Mouse (Mus musculus): Measurements from ENCODE around the gene Sirt7. TPM values are rescaled to one million over a fixed set of nuclear protein-coding genes. Genes with fewer than 3 reads are reported as not detected.
A peak's percentile ranks its signal among the peaks of the same experiment; 100 is the strongest.

Gene Sirt7
- polyA plus RNA-seq, 1 experiment from 2014 or later = 17.6 TPM

GRCm38 (mm10) chr11:120613976-120614375, 11.1 kb downstream of the Sirt7 start:
- Histone ChIP-seq H3K4me1 (replicated peaks) (peaks cover 30% of the 10 kb centered on the region), H3K4me2 (no peak overlapping the region), H3K9me3 (replicated peaks) (no peaks in the 10 kb centered on the region), H3K4me3 (no peak overlapping the region), H3K9ac (no peak overlapping the region), H3K27ac (no peak overlapping the region), H3K27me3 (no peaks in the 10 kb centered on the region), H3K36me3 (peaks cover 49% of the 10 kb centered on the region)
- no peak for ATAC-seq (replicated peaks; ENCODE audit: insufficient number of reproducible peaks, insufficient read depth, low FRiP score, low read depth)
- WGBS = 85% methylated on average over 8 of the region's 8 CpGs

DNA sequence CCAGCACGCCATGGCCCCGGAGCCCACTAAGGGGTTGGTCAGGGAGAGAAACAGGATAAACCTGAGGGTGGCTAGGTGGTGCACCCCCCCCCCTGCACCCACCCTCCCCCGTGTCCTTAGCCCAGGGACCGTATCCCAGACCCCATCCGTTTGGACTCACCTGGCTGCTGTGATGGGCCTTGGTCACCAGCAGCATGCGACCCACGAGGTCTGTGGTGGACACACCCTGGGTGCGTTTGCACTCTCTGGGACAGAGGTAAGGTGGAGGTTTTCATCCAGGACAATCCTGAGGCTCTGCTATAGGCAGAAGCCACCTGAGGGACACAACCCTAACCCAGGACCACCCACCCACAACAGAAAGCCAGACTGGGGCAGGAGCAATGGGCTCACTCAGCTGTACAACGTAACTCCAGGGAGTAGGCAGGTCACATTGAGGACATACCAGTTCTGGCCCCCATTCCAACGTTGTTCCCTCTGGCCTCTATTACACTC, 11.5 kb downstream of the Sirt7 start:
- ATAC-seq (replicated peaks; ENCODE audit: insufficient number of reproducible peaks, insufficient read depth, low FRiP score, low read depth) = no peak
- Histone ChIP-seq H3K36me3 (peaks cover 47% of the 10 kb centered on the region), H3K4me1 (replicated peaks) (peaks cover 34% of the 10 kb centered on the region), H3K27me3 (no peaks in the 10 kb centered on the region), H3K27ac (no peak overlapping the region), H3K4me3 (no peak overlapping the region), H3K9ac (no peak overlapping the region), H3K9me3 (replicated peaks) (no peaks in the 10 kb centered on the region), H3K4me2 (no peak overlapping the region)
- 80% methylated on average over 10 of the region's 10 CpGs for WGBS

- Histone ChIP-seq H3K4me1 (replicated peaks) (peaks cover 34% of the 10 kb centered on the region), H3K4me2 (no peak overlapping the region), H3K9ac (no peak overlapping the region), H3K4me3 (no peak overlapping the region), H3K27ac (no peak overlapping the region), H3K9me3 (replicated peaks) (no peaks in the 10 kb centered on the region), H3K27me3 (no peaks in the 10 kb centered on the region), H3K36me3 (peaks cover 43% of the 10 kb centered on the region)
- ATAC-seq (replicated peaks; ENCODE audit: insufficient number of reproducible peaks, insufficient read depth, low FRiP score, low read depth) = no peak
- WGBS = 40% methylated on average over 6 of the region's 6 CpGs
These were observed 12.3 kb downstream of the Sirt7 start for GRCm38 (mm10) chr11:120612763-120613162.

DNA sequence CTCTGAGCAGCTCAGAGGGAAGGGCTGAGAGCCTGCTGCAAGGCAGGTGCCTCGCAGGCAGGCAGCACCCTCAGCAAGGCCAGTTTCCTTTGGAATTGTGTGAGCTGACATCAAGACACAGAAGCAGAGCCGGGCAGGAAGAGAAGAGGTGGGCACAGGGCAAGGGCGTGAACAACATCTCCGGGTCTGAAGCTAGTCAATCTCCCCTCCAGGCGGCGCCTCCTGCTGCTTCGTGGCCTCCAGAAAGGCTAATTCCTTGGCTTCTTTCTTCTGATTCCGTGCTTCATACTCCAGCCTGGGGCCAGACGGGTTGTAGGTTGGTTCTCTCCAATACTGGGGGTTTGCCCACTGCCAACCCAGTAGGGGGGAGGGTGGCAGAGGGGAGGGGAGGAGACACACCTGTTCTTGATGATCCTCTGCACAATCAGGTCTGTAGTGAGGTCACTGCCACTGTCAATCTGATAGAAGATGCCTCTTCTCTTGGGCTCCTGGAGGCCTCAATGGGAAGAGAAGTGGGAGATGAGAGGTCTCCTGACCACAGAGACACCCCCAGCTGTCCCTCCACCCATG, 14.5 kb downstream of the Sirt7 start:
- Histone ChIP-seq H3K4me3 (no peak overlapping the region), H3K9ac (no peak overlapping the region), H3K27me3 (no peaks in the 10 kb centered on the region), H3K4me1 (replicated peaks) (peaks cover 38% of the 10 kb centered on the region), H3K4me2 (no peak overlapping the region), H3K36me3 (peaks cover 47% of the 10 kb centered on the region), H3K9me3 (replicated peaks) (no peaks in the 10 kb centered on the region), H3K27ac (no peak overlapping the region)
- 84% methylated on average over 9 of the region's 9 CpGs for WGBS
- ATAC-seq (replicated peaks; ENCODE audit: insufficient number of reproducible peaks, insufficient read depth, low FRiP score, low read depth) = no peak

GRCm38 (mm10) chr11:120609250-120609649, 15.8 kb downstream of the Sirt7 start:
- peak overlapping the region; percentile 80 for H3K4me2 ChIP-seq
- H3K9ac ChIP-seq = peak overlapping the region; percentile 55
- H3K27ac ChIP-seq = peak overlapping the region; percentile 61
- ATAC-seq (replicated peaks; ENCODE audit: insufficient number of reproducible peaks, insufficient read depth, low FRiP score, low read depth) = peak; percentile 61
- peak overlapping the region; percentile 46 for H3K4me3 ChIP-seq
- H3K36me3 ChIP-seq = peaks cover 55% of the 10 kb centered on the region
- 27% methylated on average over 8 of the region's 8 CpGs for WGBS
- no peaks in the 10 kb centered on the region for H3K27me3 ChIP-seq
- H3K4me1 ChIP-seq (replicated peaks) = peaks cover 38% of the 10 kb centered on the region
- no peaks in the 10 kb centered on the region for H3K9me3 ChIP-seq (replicated peaks)

DNA sequence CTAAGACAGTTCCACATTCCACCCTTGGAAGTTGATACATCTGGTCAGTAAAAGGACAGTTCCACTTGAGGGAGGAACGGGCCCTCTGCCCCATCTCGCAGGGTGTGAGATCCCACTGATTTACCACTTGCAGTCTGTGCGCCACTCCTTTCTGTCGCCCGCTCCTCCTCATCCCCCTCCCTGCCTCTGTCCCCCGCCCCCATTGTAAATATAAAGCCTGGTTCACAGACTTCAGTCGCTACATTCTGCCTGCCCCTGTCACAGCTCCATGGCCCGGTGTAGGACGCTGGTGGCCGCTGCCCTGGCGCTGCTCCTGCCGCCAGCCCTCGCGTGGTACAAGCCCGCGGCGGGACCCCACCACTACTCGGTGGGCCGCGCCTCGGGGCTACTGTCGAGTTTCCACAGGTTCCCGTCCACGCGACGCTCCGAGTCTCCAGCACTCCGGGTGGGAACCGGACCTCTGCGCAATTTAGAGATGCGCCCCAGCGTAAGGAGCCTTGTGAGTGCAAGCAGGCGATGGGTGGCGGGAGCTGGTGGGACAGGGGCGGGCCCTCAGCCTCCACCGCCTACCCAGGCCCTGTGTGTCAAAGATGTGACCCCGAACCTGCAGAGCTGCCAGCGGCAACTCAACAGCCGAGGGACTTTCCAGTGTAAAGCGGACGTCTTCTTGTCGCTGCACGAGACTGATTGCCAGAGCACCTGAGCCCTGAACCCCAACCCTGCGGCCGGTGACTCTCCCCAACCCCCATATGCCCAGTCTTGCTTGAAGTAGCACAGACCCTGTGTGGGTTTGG, 16.6 kb downstream of the Sirt7 start, which contains the start of gene Npb:
TSS of gene Npb (plus strand) at position 237 of the 794 bp plus-strand sequence.
- Histone ChIP-seq H3K9me3 (replicated peaks) (no peaks in the 10 kb centered on the region), H3K27me3 (no peaks in the 10 kb centered on the region), H3K27ac (peak within 1 kb of the TSS; percentile 61), H3K4me3 (peak within 1 kb of the TSS; percentile 46), H3K4me1 (replicated peaks) (peaks cover 38% of the 10 kb centered on the region), H3K36me3 (peaks cover 55% of the 10 kb centered on the region), H3K9ac (peak within 1 kb of the TSS; percentile 55), H3K4me2 (peak within 1 kb of the TSS; percentile 80)
- ATAC-seq (replicated peaks; ENCODE audit: insufficient number of reproducible peaks, insufficient read depth, low FRiP score, low read depth) = no peak
- WGBS = 9% methylated on average over 45 of the region's 45 CpGs

- 81% methylated on average over 4 of the region's 4 CpGs for WGBS
- Histone ChIP-seq H3K4me2 (no peak overlapping the region), H3K4me1 (replicated peaks) (peaks cover 38% of the 10 kb centered on the region), H3K27me3 (no peaks in the 10 kb centered on the region), H3K4me3 (no peak overlapping the region), H3K36me3 (peaks cover 55% of the 10 kb centered on the region), H3K9me3 (replicated peaks) (no peaks in the 10 kb centered on the region), H3K27ac (peak overlapping the region; percentile 27; the same call in 1 of the 2 replicates), H3K9ac (no peak overlapping the region)
- ATAC-seq (replicated peaks; ENCODE audit: insufficient number of reproducible peaks, insufficient read depth, low FRiP score, low read depth) = no peak
These were observed 18.3 kb downstream of the Sirt7 start for GRCm38 (mm10) chr11:120606764-120607163.

DNA sequence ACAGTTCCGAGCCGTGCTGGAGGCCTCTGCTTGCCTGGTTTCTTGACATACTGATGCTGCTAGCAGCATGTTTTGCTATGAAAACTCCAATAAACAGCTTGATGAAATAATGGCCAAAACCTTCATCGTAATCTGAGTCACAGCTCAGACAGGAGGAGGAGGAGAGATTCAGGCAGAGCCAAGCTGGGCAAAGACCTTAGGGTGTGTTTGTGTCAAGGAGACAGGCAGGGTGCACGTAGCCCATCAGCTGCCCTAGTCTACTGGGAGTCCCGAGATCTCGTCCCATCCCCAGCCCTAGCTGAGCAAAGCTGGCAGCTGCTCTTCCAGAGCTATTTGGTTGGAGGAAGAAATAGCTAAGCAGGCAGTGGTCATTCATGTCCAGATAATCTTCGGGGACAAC, 19.4 kb downstream of the Sirt7 start:
- H3K4me3 ChIP-seq = no peak overlapping the region
- no peak overlapping the region for H3K9ac ChIP-seq
- peaks cover 38% of the 10 kb centered on the region for H3K4me1 ChIP-seq (replicated peaks)
- no peak overlapping the region for H3K27ac ChIP-seq
- WGBS = 86% methylated on average over 7 of the region's 7 CpGs
- H3K27me3 ChIP-seq = no peaks in the 10 kb centered on the region
- peaks cover 53% of the 10 kb centered on the region for H3K36me3 ChIP-seq
- no peaks in the 10 kb centered on the region for H3K9me3 ChIP-seq (replicated peaks)
- no peak for ATAC-seq (replicated peaks; ENCODE audit: insufficient number of reproducible peaks, insufficient read depth, low FRiP score, low read depth)
- no peak overlapping the region for H3K4me2 ChIP-seq

GRCm38 (mm10) chr11:120603545-120603944, 21.5 kb downstream of the Sirt7 start:
- whole genome bisulfite sequencing = 79% methylated on average over 2 of the region's 2 CpGs
- Histone ChIP-seq H3K4me1 (replicated peaks) (peaks cover 38% of the 10 kb centered on the region), H3K4me3 (no peak overlapping the region), H3K9ac (no peak overlapping the region), H3K9me3 (replicated peaks) (no peaks in the 10 kb centered on the region), H3K36me3 (peaks cover 50% of the 10 kb centered on the region), H3K4me2 (no peak overlapping the region), H3K27me3 (no peaks in the 10 kb centered on the region), H3K27ac (no peak overlapping the region)
- ATAC-seq (replicated peaks; ENCODE audit: insufficient number of reproducible peaks, insufficient read depth, low FRiP score, low read depth) = no peak

DNA sequence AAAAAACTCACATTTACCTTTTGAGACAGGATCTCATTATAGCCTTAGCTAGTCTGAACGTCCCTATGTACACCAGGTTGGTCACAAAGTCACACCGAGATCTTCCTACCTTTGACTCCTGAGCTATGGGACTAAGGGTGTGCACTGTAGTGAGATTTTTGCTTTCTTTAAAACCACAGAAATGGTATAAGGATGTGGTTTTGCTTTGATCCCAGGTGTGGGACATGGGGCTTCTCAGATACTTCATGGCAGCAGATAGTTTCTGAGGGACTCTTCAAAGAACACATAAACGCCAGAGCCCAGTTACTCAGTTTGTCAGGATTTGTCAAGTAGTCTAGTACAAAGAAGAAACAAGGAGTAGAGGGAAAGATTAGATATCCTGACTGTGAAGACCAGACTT, 24.3 kb downstream of the Sirt7 start:
- Histone ChIP-seq H3K9ac (no peak overlapping the region), H3K4me1 (replicated peaks) (peaks cover 31% of the 10 kb centered on the region), H3K36me3 (peaks cover 59% of the 10 kb centered on the region), H3K27me3 (no peaks in the 10 kb centered on the region), H3K4me3 (no peak overlapping the region), H3K9me3 (replicated peaks) (no peaks in the 10 kb centered on the region), H3K27ac (no peak overlapping the region), H3K4me2 (no peak overlapping the region)
- ATAC-seq (replicated peaks; ENCODE audit: insufficient number of reproducible peaks, insufficient read depth, low FRiP score, low read depth) = no peak
- WGBS = 87% methylated on average over 3 of the region's 3 CpGs

DNA sequence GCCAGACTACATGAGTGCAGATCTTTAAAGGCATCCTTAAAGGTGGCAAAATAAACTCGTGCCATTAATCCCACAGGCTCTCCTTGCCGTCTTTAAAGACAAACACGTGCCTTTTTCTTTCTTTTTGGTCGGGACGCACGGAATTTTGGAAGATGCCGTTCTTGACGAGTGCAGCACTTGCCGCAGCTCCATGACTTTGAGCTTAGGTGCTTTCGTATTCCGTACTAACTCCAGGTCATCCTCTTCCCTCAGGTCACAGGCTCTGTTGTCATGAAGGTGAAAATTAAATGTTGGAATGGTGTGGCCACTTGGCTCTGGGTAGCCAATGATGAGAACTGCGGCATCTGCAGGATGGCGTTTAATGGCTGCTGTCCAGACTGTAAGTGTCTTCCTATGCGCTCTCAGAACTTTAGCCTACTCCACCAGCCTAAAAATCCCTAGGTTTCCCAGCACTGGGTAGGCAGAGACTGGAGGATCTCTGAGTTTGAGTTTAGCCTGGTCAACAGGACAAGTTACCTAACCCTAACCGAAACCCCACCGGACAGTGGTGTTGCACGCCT, 26.0 kb downstream of the Sirt7 start:
- H3K9ac ChIP-seq = peak overlapping the region; percentile 71
- peak overlapping the region; percentile 92 for H3K4me2 ChIP-seq
- peak overlapping the region; percentile 93 for H3K27ac ChIP-seq
- no peak for ATAC-seq (replicated peaks; ENCODE audit: insufficient number of reproducible peaks, insufficient read depth, low FRiP score, low read depth)
- peaks cover 57% of the 10 kb centered on the region for H3K36me3 ChIP-seq
- H3K4me3 ChIP-seq = peak overlapping the region; percentile 98
- peaks cover 31% of the 10 kb centered on the region for H3K4me1 ChIP-seq (replicated peaks)
- H3K27me3 ChIP-seq = no peaks in the 10 kb centered on the region
- no peaks in the 10 kb centered on the region for H3K9me3 ChIP-seq (replicated peaks)
- WGBS = 43% methylated on average over 17 of the region's 17 CpGs

Data from heart, embryonic 15.5 days (tissue).